Mouse (Mus musculus): ENCODE results near the gene Cap2.

GRCm38 (mm10) chr13:46481271-46481670, 20.4 kb upstream of the Cap2 start:
- TF ChIP-seq CTCF (IDR thresholded peaks at IDR 0.05; ENCODE audit: borderline replicate concordance, extremely low read depth, insufficient read depth, insufficient read length) (no peak), POLR2A (IDR thresholded peaks at IDR 0.05; ENCODE audit: borderline replicate concordance, extremely low read depth, insufficient read depth, insufficient read length, poor library complexity, severe bottlenecking) (no peak)
